Mouse (Mus musculus) CD4-positive, CD25-positive, alpha-beta regulatory T cell (primary cell): ENCODE measurements around the gene Gm3404. TPM values are rescaled to one million over a fixed set of nuclear protein-coding genes. Genes with fewer than 3 reads are reported as not detected.

Experiments used
- polyA plus RNA-seq: library from polyadenylated mRNA; unstranded; fragments of 100-300 nt; shearing (Covaris generic); gene quantifications from one replicate; pipeline ENCODE4 v1.2.1, GENCODE M21; 2017

The Gm3404 gene
- not detected for polyA plus RNA-seq

DNA sequence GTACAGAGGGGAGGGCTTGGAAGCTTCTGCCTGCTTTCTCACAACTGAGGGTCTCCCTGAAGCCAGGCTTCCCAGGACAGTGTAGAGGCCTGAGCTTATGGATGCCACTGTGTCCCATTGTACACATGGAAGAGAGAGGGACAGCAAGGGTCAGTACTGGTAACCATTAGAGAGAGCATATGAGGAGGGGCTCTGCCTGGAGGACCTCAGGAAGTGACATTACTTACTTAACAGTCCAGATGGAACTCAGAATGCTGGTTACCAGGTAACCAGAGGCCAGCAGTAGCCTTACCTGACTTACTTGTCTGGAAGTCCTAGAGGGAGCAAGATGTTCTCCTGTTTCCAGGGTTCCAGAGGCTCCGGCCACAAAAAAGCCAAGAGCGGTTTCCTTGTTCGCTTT is at the start of gene Gm3404:
TSS of gene Gm3404 (plus strand) at position 301 of the 400 bp plus-strand sequence.

GRCm38 (mm10) chr5:146481665-146482064 is 43.9 kb upstream of the Gm3404 start, which contains the start of gene Gm6408:
Gene Gm6408, plus strand, starts transcription at chr5:146481965.

DNA sequence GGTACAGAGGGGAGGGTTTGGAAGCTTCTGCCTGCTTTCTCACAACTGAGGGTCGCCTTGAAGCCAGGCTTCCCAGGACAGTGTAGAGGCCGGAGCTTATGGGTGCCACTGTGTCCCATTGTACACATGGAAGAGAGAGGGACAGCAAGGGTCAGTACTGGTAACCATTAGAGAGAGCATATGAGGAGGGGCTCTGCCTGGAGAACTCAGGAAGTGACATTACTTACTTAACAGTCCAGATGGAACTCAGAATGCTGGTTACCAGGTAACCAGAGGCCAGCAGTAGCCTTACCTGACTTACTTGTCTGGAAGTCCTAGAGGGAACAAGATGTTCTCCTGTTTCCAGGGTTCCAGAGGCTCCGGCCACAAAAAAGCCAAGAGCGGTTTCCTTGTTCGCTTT is 34.5 kb upstream of the Gm3404 start, which contains the start of gene Gm6370:
TSS of gene Gm6370 (plus strand) at position 301 of the 400 bp plus-strand sequence.

DNA sequence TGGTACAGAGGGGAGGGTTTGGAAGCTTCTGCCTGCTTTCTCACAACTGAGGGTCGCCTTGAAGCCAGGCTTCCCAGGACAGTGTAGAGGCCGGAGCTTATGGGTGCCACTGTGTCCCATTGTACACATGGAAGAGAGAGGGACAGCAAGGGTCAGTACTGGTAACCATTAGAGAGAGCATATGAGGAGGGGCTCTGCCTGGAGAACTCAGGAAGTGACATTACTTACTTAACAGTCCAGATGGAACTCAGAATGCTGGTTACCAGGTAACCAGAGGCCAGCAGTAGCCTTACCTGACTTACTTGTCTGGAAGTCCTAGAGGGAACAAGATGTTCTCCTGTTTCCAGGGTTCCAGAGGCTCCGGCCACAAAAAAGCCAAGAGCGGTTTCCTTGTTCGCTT is 23.5 kb upstream of the Gm3404 start, which contains the start of gene 4930449I24Rik:
TSS of gene 4930449I24Rik (plus strand) at position 301 of the 400 bp plus-strand sequence.

GRCm38 (mm10) chr5:146513823-146514222 is 11.8 kb upstream of the Gm3404 start, which contains the start of gene Gm3402:
Gene Gm3402, plus strand, starts transcription at chr5:146514123.

DNA sequence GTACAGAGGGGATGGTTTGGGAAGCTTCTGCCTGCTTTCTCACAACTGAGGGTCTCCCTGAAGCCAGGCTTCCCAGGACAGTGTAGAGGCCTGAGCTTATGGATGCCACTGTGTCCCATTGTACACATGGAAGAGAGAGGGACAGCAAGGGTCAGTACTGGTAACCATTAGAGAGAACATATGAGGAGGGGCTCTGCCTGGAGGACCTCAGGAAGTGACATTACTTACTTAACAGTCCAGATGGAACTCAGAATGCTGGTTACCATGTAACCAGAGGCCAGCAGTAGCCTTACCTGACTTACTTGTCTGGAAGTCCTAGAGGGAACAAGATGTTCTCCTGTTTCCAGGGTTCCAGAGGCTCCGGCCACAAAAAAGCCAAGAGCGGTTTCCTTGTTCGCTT is 11.7 kb downstream of the Gm3404 start, which contains the start of gene Gm3409:
TSS of gene Gm3409 (plus strand) at position 301 of the 400 bp plus-strand sequence.

DNA sequence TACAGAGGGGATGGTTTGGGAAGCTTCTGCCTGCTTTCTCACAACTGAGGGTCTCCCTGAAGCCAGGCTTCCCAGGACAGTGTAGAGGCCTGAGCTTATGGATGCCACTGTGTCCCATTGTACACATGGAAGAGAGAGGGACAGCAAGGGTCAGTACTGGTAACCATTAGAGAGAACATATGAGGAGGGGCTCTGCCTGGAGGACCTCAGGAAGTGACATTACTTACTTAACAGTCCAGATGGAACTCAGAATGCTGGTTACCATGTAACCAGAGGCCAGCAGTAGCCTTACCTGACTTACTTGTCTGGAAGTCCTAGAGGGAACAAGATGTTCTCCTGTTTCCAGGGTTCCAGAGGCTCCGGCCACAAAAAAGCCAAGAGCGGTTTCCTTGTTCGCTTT is 30.2 kb downstream of the Gm3404 start, which contains the start of gene Gm3415:
TSS of gene Gm3415 (plus strand) at position 301 of the 400 bp plus-strand sequence.

Other genes starting within 250 kb of the Gm3404 start
- gene Wasf3, start 140.8 kb upstream of the Gm3404 start, polyA plus RNA-seq, result not detected
- gene Gm6408, start 43.8 kb upstream of the Gm3404 start, polyA plus RNA-seq, result not detected
- not detected for gene Gm6370, start 34.4 kb upstream of the Gm3404 start, polyA plus RNA-seq
- gene 4930449I24Rik, start 23.4 kb upstream of the Gm3404 start, polyA plus RNA-seq, result not detected
- gene Gm3402, start 11.7 kb upstream of the Gm3404 start, polyA plus RNA-seq, result not detected
- not detected for gene Gm3409, start 11.8 kb downstream of the Gm3404 start, polyA plus RNA-seq
- not detected for gene Gm3415, start 30.3 kb downstream of the Gm3404 start, polyA plus RNA-seq
- gene Gpr12, start 59.4 kb downstream of the Gm3404 start, polyA plus RNA-seq, result not detected